Mouse (Mus musculus): ENCODE data around the gene Lhx1.

Lhx1 gene

DNA sequence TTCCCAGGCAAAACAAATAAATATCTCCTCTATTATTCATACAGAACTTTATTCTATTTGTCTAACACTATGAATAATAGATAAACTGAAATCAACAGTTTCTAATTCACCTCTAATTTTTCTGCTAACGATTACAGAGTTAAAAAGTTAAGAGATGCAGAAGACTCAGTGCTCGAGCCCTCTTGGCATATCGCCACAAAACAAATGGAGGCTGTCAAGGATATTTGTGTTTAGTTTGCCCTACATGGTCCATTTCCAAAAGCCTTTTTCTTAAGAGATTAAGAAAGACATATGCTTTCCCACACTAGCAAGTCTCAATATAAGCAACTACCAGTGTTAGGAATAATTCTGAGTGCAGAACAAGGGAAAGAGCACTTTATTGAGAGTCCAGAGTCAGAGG, 44.9 kb downstream of the Lhx1 start:
- no peak for DNase-seq

- no peak for DNase-seq
Measured at GRCm38 (mm10) chr11:84476641-84477040, 48.7 kb downstream of the Lhx1 start.

DNA sequence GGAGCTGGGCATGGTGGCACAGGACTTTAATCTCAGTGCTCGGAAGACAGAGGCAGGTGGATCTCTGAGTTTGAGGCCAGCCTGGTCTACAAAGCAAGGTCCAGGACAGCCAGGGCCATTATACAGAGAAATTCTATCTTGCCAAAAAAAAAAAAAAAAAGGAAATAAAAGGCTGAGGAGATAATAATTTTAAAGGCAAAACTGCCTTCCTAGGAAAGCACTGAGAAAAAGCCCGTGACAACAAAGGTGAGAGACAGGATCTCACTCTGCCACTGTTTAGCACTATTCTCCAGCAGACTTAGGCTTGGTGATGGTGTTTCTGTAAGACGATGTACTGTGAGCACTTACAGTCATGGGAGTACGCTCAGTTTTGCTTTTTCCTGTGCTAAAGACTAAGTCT, 49.3 kb downstream of the Lhx1 start:
- no peak for DNase-seq

GRCm38 (mm10) chr11:84473093-84473667, 52.2 kb downstream of the Lhx1 start:
- DNase-seq, result no peak
